Mouse (Mus musculus) heart, adult 2 months (tissue): ENCODE measurements at regions not wholly inside any gene's neighbourhood (a gene's known extent, or its start where the extent isn't known, plus 50 kb on each side); places are given as distances from the start of the nearest gene placed in this dataset.

Source experiments
- CTCF ChIP-seq: fragments of 200-600 bp; IDR thresholded peaks from 2 replicates; pipeline ENCODE4 v1.8.1; 2022; ENCODE audit warnings: antibody characterized with exemption, mild to moderate bottlenecking, moderate library complexity
- EP300 ChIP-seq: fragments of 200-500 bp; IDR thresholded peaks from 2 replicates; pipeline ENCODE4 v1.6.1; 2011; ENCODE audit warnings: low read depth, low read length, control low read depth; ENCODE audit not compliant: insufficient read depth
- POLR2A ChIP-seq: fragments of 200-500 bp; IDR thresholded peaks from 2 replicates; pipeline ENCODE4 v1.6.1; 2011; ENCODE audit warnings: mild to moderate bottlenecking, low read depth, low read length, control low read depth; ENCODE audit not compliant: insufficient read depth

GRCm38 (mm10) chr5:64498431-64498830, 304.8 kb upstream of the Klf3 start:
- no peak for TF ChIP-seq POLR2A
- TF ChIP-seq CTCF = no peak
- TF ChIP-seq EP300 = no peak
